Mouse (Mus musculus) MEL (cell line): ENCODE measurements around the gene Esf1. TPM values are rescaled to one million over a fixed set of nuclear protein-coding genes. Genes with fewer than 3 reads are reported as not detected.
A peak's percentile ranks its signal among the peaks of the same experiment; 100 is the strongest.
"Not testable (repeated sequence)": the region's sequence is repeated elsewhere in the genome, so short reads cannot be mapped to it uniquely, and the experiment has no call there.

Experiments used
- DNase-seq: peaks from one replicate; pipeline ENCODE4 v3.0.0; 2011; ENCODE audit warnings: low read depth, low spot score
- H3K27ac ChIP-seq: 2 replicates; pipeline ENCODE4 v1.5.1; 2012; ENCODE audit warnings: low read depth, mild to moderate bottlenecking, control low read depth, low read length, moderate library complexity; ENCODE audit not compliant: control insufficient read depth
- H3K27me3 ChIP-seq, 2 experiments: fragments of 150-350 bp in 1 of 2; sonication (generic) in 1 of 2; 2 replicates each; pipeline ENCODE4 v1.6.1; 2012; ENCODE audit warnings: low read length in 2 of 2, mild to moderate bottlenecking in 2 of 2, improper control_type of control experiment in 1 of 2, moderate library complexity in 1 of 2; ENCODE audit not compliant: insufficient read depth in 2 of 2, control insufficient read depth in 1 of 2
- H3K36me3 ChIP-seq, 2 experiments: 2 replicates each; pipeline ENCODE4 v1.6.1; 2012 to 2014; ENCODE audit warnings: low read length in 2 of 2, improper control_type of control experiment in 1 of 2, inconsistent platforms in 1 of 2, mild to moderate bottlenecking in 1 of 2; ENCODE audit not compliant: insufficient read depth in 2 of 2, control insufficient read depth in 1 of 2
- H3K4me1 ChIP-seq, 2 experiments: fragments of 150-350 bp in 1 of 2; sonication (generic) in 1 of 2; 2 replicates each; pipeline ENCODE4 v1.6.1; 2012; ENCODE audit warnings: low read length in 2 of 2, improper control_type of control experiment in 1 of 2, mild to moderate bottlenecking in 1 of 2; ENCODE audit not compliant: insufficient read depth in 2 of 2, control insufficient read depth in 1 of 2
- H3K4me3 ChIP-seq, 2 experiments: fragments of 150-350 bp in 1 of 2; sonication (generic) in 1 of 2; 2 replicates each; pipeline ENCODE4 v1.5.1; 2012; ENCODE audit warnings: low read depth in 2 of 2, low read length in 2 of 2, mild to moderate bottlenecking in 2 of 2, moderate library complexity in 2 of 2, control low read depth in 1 of 2, improper control_type of control experiment in 1 of 2; ENCODE audit not compliant: control insufficient read depth in 1 of 2, insufficient read depth in 1 of 2
- H3K79me2 ChIP-seq: 2 replicates; pipeline ENCODE4 v1.6.1; 2012; ENCODE audit warnings: mild to moderate bottlenecking, low read length, moderate library complexity; ENCODE audit not compliant: control insufficient read depth, poor library complexity, insufficient read depth
- H3K9ac ChIP-seq: 2 replicates; pipeline ENCODE4 v1.6.1; 2012; ENCODE audit warnings: low read depth, mild to moderate bottlenecking, control low read depth, low read length, moderate library complexity; ENCODE audit not compliant: control insufficient read depth, poor library complexity, severe bottlenecking
- H3K9me3 ChIP-seq: fragments of 150-350 bp; sonication (generic); replicated peaks from 2 replicates; pipeline ENCODE4 v1.6.1; 2012; ENCODE audit warnings: mild to moderate bottlenecking, low read length, improper control_type of control experiment, moderate library complexity; ENCODE audit not compliant: insufficient read depth
- BHLHE40 ChIP-seq: IDR thresholded peaks from 2 replicates; pipeline ENCODE4 v1.6.1; 2012; ENCODE audit warnings: low read depth, mild to moderate bottlenecking, inconsistent platforms, low read length, improper control_type of control experiment, borderline replicate concordance
- CTCF ChIP-seq, 3 experiments: IDR thresholded peaks in 2 of 3; conservative IDR thresholded peaks in 1 of 3; 2 replicates each; pipeline ENCODE4 v1.5.1; 2011 to 2012; ENCODE audit warnings: low read length in 3 of 3, low read depth in 2 of 3, mild to moderate bottlenecking in 2 of 3, improper control_type of control experiment in 1 of 3, inconsistent platforms in 1 of 3, mixed read lengths in 1 of 3, moderate library complexity in 1 of 3; ENCODE audit not compliant: control insufficient read depth in 1 of 3, insufficient read depth in 1 of 3, poor library complexity in 1 of 3, severe bottlenecking in 1 of 3
- EP300 ChIP-seq, 2 experiments: IDR thresholded peaks; 2 replicates each; pipeline ENCODE4 v1.6.1; 2011; ENCODE audit warnings: improper control_type of control experiment in 2 of 2, low read length in 2 of 2, low read depth in 1 of 2, mild to moderate bottlenecking in 1 of 2
- ETS1 ChIP-seq: IDR thresholded peaks from 2 replicates; pipeline ENCODE4 v1.6.1; 2012; ENCODE audit warnings: low read depth, mild to moderate bottlenecking, inconsistent platforms, low read length, improper control_type of control experiment, moderate library complexity
- GABPA ChIP-seq: IDR thresholded peaks from 2 replicates; pipeline ENCODE4 v1.6.1; 2012; ENCODE audit warnings: low read depth, mild to moderate bottlenecking, inconsistent platforms, low read length, improper control_type of control experiment, moderate library complexity
- HCFC1 ChIP-seq: IDR thresholded peaks from 2 replicates; pipeline ENCODE4 v1.6.1; 2012; ENCODE audit warnings: low read depth, mild to moderate bottlenecking, inconsistent platforms, low read length, improper control_type of control experiment, moderate library complexity
- KAT2A ChIP-seq: conservative IDR thresholded peaks from 2 replicates; pipeline ENCODE4 v1.6.1; 2012; ENCODE audit warnings: low read depth, low read length, improper control_type of control experiment, inconsistent platforms
- MAFK ChIP-seq: IDR thresholded peaks from 2 replicates; pipeline ENCODE4 v1.6.1; 2011; ENCODE audit warnings: low read depth, mild to moderate bottlenecking, low read length, improper control_type of control experiment, borderline replicate concordance
- MAZ ChIP-seq: IDR thresholded peaks from 2 replicates; pipeline ENCODE4 v1.6.1; 2012; ENCODE audit warnings: low read depth, mild to moderate bottlenecking, inconsistent platforms, low read length, improper control_type of control experiment
- MEF2A ChIP-seq: IDR thresholded peaks from 2 replicates; pipeline ENCODE4 v1.6.1; 2014; ENCODE audit warnings: low read depth, mild to moderate bottlenecking, inconsistent platforms, low read length, improper control_type of control experiment; ENCODE audit not compliant: poor library complexity, insufficient replicate concordance, severe bottlenecking; ENCODE audit errors: extremely low read depth
- MXI1 ChIP-seq: IDR thresholded peaks from 2 replicates; pipeline ENCODE4 v1.6.1; 2011; ENCODE audit warnings: mild to moderate bottlenecking, low read depth, low read length, improper control_type of control experiment
- NRF1 ChIP-seq: IDR thresholded peaks from 2 replicates; pipeline ENCODE4 v1.6.1; 2014; ENCODE audit warnings: low read depth, mild to moderate bottlenecking, inconsistent platforms, low read length, improper control_type of control experiment, moderate library complexity; ENCODE audit not compliant: poor library complexity, insufficient read depth, severe bottlenecking
- POLR2AphosphoS5 ChIP-seq: IDR thresholded peaks from 2 replicates; pipeline ENCODE4 v1.6.1; 2012; ENCODE audit warnings: low read depth, borderline replicate concordance, mild to moderate bottlenecking, inconsistent platforms, low read length, moderate library complexity, mixed read lengths
- RAD21 ChIP-seq: IDR thresholded peaks from 2 replicates; pipeline ENCODE4 v1.6.1; 2011; ENCODE audit warnings: mild to moderate bottlenecking, low read depth, low read length, improper control_type of control experiment
- SMC3 ChIP-seq: IDR thresholded peaks from 2 replicates; pipeline ENCODE4 v1.6.1; 2011; ENCODE audit warnings: low read depth, low read length, improper control_type of control experiment
- TBP ChIP-seq: IDR thresholded peaks from 2 replicates; pipeline ENCODE4 v1.8.0; 2011; ENCODE audit warnings: low read depth, low read length, improper control_type of control experiment
- TCF12 ChIP-seq: IDR thresholded peaks from 2 replicates; pipeline ENCODE4 v1.6.1; 2014; ENCODE audit warnings: low read depth, mild to moderate bottlenecking, inconsistent platforms, low read length, improper control_type of control experiment, moderate library complexity
- UBTF ChIP-seq: IDR thresholded peaks from 2 replicates; pipeline ENCODE4 v1.6.1; 2012; ENCODE audit warnings: low read depth, mild to moderate bottlenecking, inconsistent platforms, low read length, improper control_type of control experiment, moderate library complexity, borderline replicate concordance; ENCODE audit not compliant: insufficient read depth
- USF1 ChIP-seq: IDR thresholded peaks from 2 replicates; pipeline ENCODE4 v1.6.1; 2014; ENCODE audit warnings: low read depth, mild to moderate bottlenecking, inconsistent platforms, low read length, improper control_type of control experiment, moderate library complexity
- ZC3H11A ChIP-seq: IDR thresholded peaks from 2 replicates; pipeline ENCODE4 v1.6.1; 2012; ENCODE audit warnings: low read depth, mild to moderate bottlenecking, inconsistent platforms, low read length, improper control_type of control experiment
- polyA plus RNA-seq, 2 experiments: library from polyadenylated mRNA; stranded (reverse) in 1 of 2; unstranded in 1 of 2; fragments of >175 nt in 1 of 2; fragments of >200 nt in 1 of 2; gene quantifications; 2 replicates each; pipeline versions ENCODE4 v1.2.1 to v1.2.4; 2012; ENCODE audit warnings: low replicate concordance in 2 of 2, low read depth in 1 of 2; ENCODE audit not compliant: insufficient read length in 2 of 2, insufficient read depth in 1 of 2, missing spikeins in 1 of 2
- total RNA-seq: library from RNA; depleted of rRNA; stranded (reverse); fragments of 300-350 nt; gene quantifications from 2 replicates; pipeline ENCODE4 v1.2.3, GENCODE M21; 2012

The Esf1 gene
- total and polyA plus RNA-seq, 3 experiments: 25.8 to 31.0 TPM; not detected in 1

DNA sequence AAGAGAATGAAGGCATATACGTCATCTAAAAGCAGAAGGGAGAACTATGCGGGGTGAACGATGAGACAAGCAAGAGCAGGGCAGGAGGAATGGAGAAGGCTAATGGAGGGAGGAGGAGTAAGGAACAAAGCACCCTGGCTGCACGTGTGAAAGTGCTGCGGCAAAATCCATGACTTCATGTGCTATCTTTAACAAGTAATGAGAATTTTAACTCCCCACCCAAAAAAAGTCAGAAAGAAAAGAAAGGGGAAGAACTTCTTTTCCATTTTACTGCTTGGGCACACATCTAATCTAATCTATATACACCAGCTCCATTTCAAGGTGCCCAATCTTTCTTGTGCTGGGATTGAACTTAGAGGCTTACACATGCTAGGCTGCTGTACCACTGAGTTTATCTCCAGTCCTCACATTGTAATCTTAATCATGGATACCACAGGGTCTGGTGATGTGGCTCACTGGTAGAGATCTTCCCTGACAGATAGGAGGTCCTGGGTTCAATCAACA, 7.0 kb downstream of the Esf1 start (continued):
- no peak; the same call in 1 of the 2 replicates for TF ChIP-seq MAZ
- TF ChIP-seq CTCF (IDR thresholded peaks at IDR 0.05 in 2 of 3, conservative IDR thresholded peaks at IDR 0.05 in 1 of 3; ENCODE audit: control insufficient read depth in 1 of 3, insufficient read depth in 1 of 3, low read depth in 2 of 3, low read length in 3 of 3, poor library complexity in 1 of 3, severe bottlenecking in 1 of 3): no peak

- Histone ChIP-seq H3K4me1 (peaks cover 2 to 12% of the 10 kb centered on the region in 2 experiments; a peak in 3 of 4 replicates), H3K9ac (no peak overlapping the region)
- DNase-seq: peak; percentile 63
- no peak for TF ChIP-seq MAFK
- TF ChIP-seq ETS1: no peak
- no peak for TF ChIP-seq ZC3H11A
- no peak for TF ChIP-seq MXI1
- TF ChIP-seq UBTF: no peak
- TF ChIP-seq GABPA: no peak
- no peak for TF ChIP-seq NRF1
- TF ChIP-seq POLR2AphosphoS5: no peak
- no peak for TF ChIP-seq KAT2A
- no peak for TF ChIP-seq TCF12
- TF ChIP-seq SMC3: peak; percentile 48; the same call in 1 of the 2 replicates
- no peak for TF ChIP-seq EP300 (IDR thresholded peaks at IDR 0.05; ENCODE audit: low read depth in 1 of 2, low read length in 2 of 2)
- peak; percentile 9 to 63 (median 27); a peak in 4 of 6 replicates for TF ChIP-seq CTCF (IDR thresholded peaks at IDR 0.05 in 2 of 3, conservative IDR thresholded peaks at IDR 0.05 in 1 of 3; ENCODE audit: control insufficient read depth in 1 of 3, insufficient read depth in 1 of 3, low read depth in 2 of 3, low read length in 3 of 3, poor library complexity in 1 of 3, severe bottlenecking in 1 of 3)
- TF ChIP-seq MEF2A: no peak
- no peak for TF ChIP-seq HCFC1
- no peak for TF ChIP-seq BHLHE40
- no peak for TF ChIP-seq TBP
- TF ChIP-seq USF1: no peak
- peak; percentile 73 for TF ChIP-seq RAD21
- TF ChIP-seq, all 39 proteins: peak for 3
- no peak overlapping the region for H3K4me3 ChIP-seq
- H3K36me3 ChIP-seq: peaks cover 24 to 35% of the 10 kb centered on the region in 2 experiments
- no peaks in the 10 kb centered on the region for H3K9me3 ChIP-seq
- no peaks in the 10 kb centered on the region for H3K27me3 ChIP-seq
- H3K27ac ChIP-seq: no peak overlapping the region
- peaks cover 5% of the 10 kb centered on the region for H3K79me2 ChIP-seq
Observed at GRCm38 (mm10) chr2:140159186-140159730, 11.1 kb downstream of the Esf1 start.

DNA sequence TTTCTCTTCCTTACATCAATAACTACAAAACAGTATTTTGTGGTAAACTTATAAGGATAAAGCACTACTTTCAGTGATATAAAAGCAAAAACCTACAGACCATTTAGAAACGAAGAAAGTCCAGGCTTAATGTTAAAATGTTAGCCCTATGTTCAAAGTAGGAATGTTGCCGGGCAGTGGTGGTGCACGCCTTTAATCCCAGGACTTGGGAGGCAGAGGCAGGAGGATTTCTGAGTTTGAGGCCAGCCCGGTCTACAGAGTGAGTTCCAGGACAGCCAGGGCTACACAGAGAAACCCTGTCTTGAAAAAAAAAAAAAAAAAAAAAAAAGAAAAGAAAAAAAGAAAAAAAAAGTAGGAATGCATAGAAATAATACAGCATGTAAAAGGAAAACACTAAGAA, 18.6 kb downstream of the Esf1 start, which contains the start of gene Gm17374:
TSS of gene Gm17374 (plus strand) at position 301 of the 400 bp plus-strand sequence.
- DNase-seq: not testable (repeated sequence)

More for the DNA sequence above, 18.6 kb downstream of the Esf1 start, which contains the start of gene Gm17374:
- not testable (repeated sequence) for H3K79me2 ChIP-seq, H3K9me3 ChIP-seq, H3K27ac ChIP-seq, H3K9ac ChIP-seq, H3K4me1 ChIP-seq, H3K4me3 ChIP-seq, H3K27me3 ChIP-seq
- H3K36me3 ChIP-seq: peaks cover 2 to 55% of the 10 kb centered on the region in 2 experiments; a peak in 2 of 4 replicates
